Mouse (Mus musculus) ES-E14 (cell line): ENCODE results near the gene Atp8a1. TPM values are rescaled to one million over a fixed set of nuclear protein-coding genes. Genes with fewer than 3 reads are reported as not detected.

Experiments
- DNase-seq: peaks from one replicate; pipeline ENCODE4 v3.0.0-alpha.2; 2013; ENCODE audit warnings: low read depth, low spot score
- H3K27ac ChIP-seq: 2 replicates; pipeline ENCODE4 v1.5.1; 2012; ENCODE audit warnings: low read depth, mild to moderate bottlenecking, low read length, moderate library complexity, mixed read lengths; ENCODE audit not compliant: poor library complexity, insufficient read depth, severe bottlenecking
- H3K36me3 ChIP-seq: 2 replicates; pipeline ENCODE4 v1.6.1; 2012; ENCODE audit warnings: mild to moderate bottlenecking, low read length, moderate library complexity, mixed read lengths; ENCODE audit not compliant: control insufficient read depth, poor library complexity, insufficient read depth, severe bottlenecking
- H3K4me1 ChIP-seq, 2 experiments: fragments of 150-350 bp in 1 of 2; sonication (generic) in 1 of 2; 2 replicates each; pipeline ENCODE4 v1.6.1; 2012; ENCODE audit warnings: low read length in 2 of 2, mild to moderate bottlenecking in 1 of 2, mixed read lengths in 1 of 2; ENCODE audit not compliant: control insufficient read depth in 2 of 2, insufficient read depth in 2 of 2, poor library complexity in 1 of 2
- H3K4me3 ChIP-seq, 2 experiments: fragments of 150-350 bp in 1 of 2; sonication (generic) in 1 of 2; 2 replicates each; pipeline ENCODE4 v1.5.1; 2012; ENCODE audit warnings: low read length in 2 of 2, low read depth in 1 of 2, mild to moderate bottlenecking in 1 of 2, mixed read lengths in 1 of 2; ENCODE audit not compliant: insufficient read depth in 1 of 2, poor library complexity in 1 of 2, severe bottlenecking in 1 of 2
- H3K9ac ChIP-seq: 2 replicates; pipeline ENCODE4 v1.6.1; 2012; ENCODE audit warnings: low read depth, mild to moderate bottlenecking, low read length, mixed read lengths; ENCODE audit not compliant: poor library complexity, insufficient read depth, severe bottlenecking
- H3K9me3 ChIP-seq: fragments of 150-350 bp; sonication (generic); 2 replicates; pipeline ENCODE4 v1.6.1; 2012; ENCODE audit warnings: low read depth, mild to moderate bottlenecking, low read length; ENCODE audit not compliant: control insufficient read depth, insufficient read depth
- CHD2 ChIP-seq: IDR thresholded peaks from 2 replicates; pipeline ENCODE4 v1.6.1; 2014; ENCODE audit warnings: mild to moderate bottlenecking, low read depth, low read length, inconsistent platforms
- HCFC1 ChIP-seq: IDR thresholded peaks from 2 replicates; pipeline ENCODE4 v1.6.1; 2012; ENCODE audit warnings: low read length, inconsistent platforms, borderline replicate concordance; ENCODE audit not compliant: insufficient read depth
- MAFK ChIP-seq: IDR thresholded peaks from 2 replicates; pipeline ENCODE4 v1.6.1; 2014; ENCODE audit warnings: mild to moderate bottlenecking, low read depth, low read length, inconsistent platforms; ENCODE audit not compliant: insufficient read depth
- ZC3H11A ChIP-seq: IDR thresholded peaks from 2 replicates; pipeline ENCODE4 v1.6.1; 2012; ENCODE audit warnings: low read depth, mild to moderate bottlenecking, inconsistent platforms, low read length, borderline replicate concordance
- ZNF384 ChIP-seq: IDR thresholded peaks from 2 replicates; pipeline ENCODE4 v1.6.1; 2012; ENCODE audit warnings: low read depth, low read length, inconsistent platforms
- in situ Hi-C, 2 experiments: fragments of 600-800 bp; cut with MboI; formaldehyde crosslinking; loops; one replicate each; pipeline ENCODE4 v1.15.1; 2025; ENCODE audit warnings: low sequenced_read_pairs in 2 of 2, inconsistent platforms in 1 of 2; ENCODE audit not compliant: unreplicated experiment in 2 of 2
- total RNA-seq: library from RNA; depleted of rRNA; stranded (reverse); fragments of 300-350 nt; gene quantifications from 2 replicates; pipeline ENCODE4 v1.2.3, GENCODE M21; 2012

The Atp8a1 gene
- total RNA-seq, 1 experiment = 13.7 TPM

GRCm38 (mm10) chr5:67685906-67686305, 161.3 kb downstream of the Atp8a1 start:
- in situ Hi-C loops = no loop called here
- TF ChIP-seq MAFK (no peak), CHD2 (no peak), ZNF384 (no peak), ZC3H11A (no peak), HCFC1 (no peak)
- Histone ChIP-seq H3K9ac (no peak overlapping the region), H3K4me3 (no peak overlapping the region), H3K27ac (no peak overlapping the region), H3K9me3 (no peaks in the 10 kb centered on the region), H3K4me1 (no peaks in the 10 kb centered on the region), H3K36me3 (no peaks in the 10 kb centered on the region)
- DNase-seq = no peak

- Histone ChIP-seq H3K4me3 (no peak overlapping the region), H3K9me3 (no peaks in the 10 kb centered on the region), H3K4me1 (no peaks in the 10 kb centered on the region), H3K9ac (no peak overlapping the region), H3K27ac (no peak overlapping the region), H3K36me3 (no peaks in the 10 kb centered on the region; the same call in 1 of the 2 replicates)
- TF ChIP-seq HCFC1 (no peak), MAFK (no peak), CHD2 (no peak), ZC3H11A (no peak), ZNF384 (no peak)
- DNase-seq = no peak
- in situ Hi-C loops = no loop called here
These were observed 161.8 kb downstream of the Atp8a1 start for GRCm38 (mm10) chr5:67685461-67685860.

GRCm38 (mm10) chr5:67678819-67679218, 168.4 kb downstream of the Atp8a1 start:
- no peak for TF ChIP-seq ZNF384
- TF ChIP-seq HCFC1 = no peak
- no peak for TF ChIP-seq MAFK
- TF ChIP-seq ZC3H11A = no peak
- no peak for TF ChIP-seq CHD2
- Histone ChIP-seq H3K9ac (no peak overlapping the region), H3K9me3 (no peaks in the 10 kb centered on the region), H3K4me1 (no peaks in the 10 kb centered on the region), H3K27ac (no peak overlapping the region), H3K4me3 (no peak overlapping the region), H3K36me3 (no peaks in the 10 kb centered on the region; the same call in 1 of the 2 replicates)
- no peak for DNase-seq
- in situ Hi-C loops = no loop called here

GRCm38 (mm10) chr5:67673008-67673407, 174.2 kb downstream of the Atp8a1 start:
- in situ Hi-C loops = no loop called here
- H3K27ac ChIP-seq = no peak overlapping the region
- H3K9me3 ChIP-seq = no peaks in the 10 kb centered on the region
- H3K9ac ChIP-seq = no peak overlapping the region
- no peaks in the 10 kb centered on the region; the same call in 1 of the 2 replicates for H3K36me3 ChIP-seq
- no peaks in the 10 kb centered on the region for H3K4me1 ChIP-seq
- no peak for TF ChIP-seq HCFC1
- TF ChIP-seq CHD2 = no peak
- TF ChIP-seq ZC3H11A = no peak
- no peak for DNase-seq
- H3K4me3 ChIP-seq = no peak overlapping the region

GRCm38 (mm10) chr5:67670158-67670557, 177.1 kb downstream of the Atp8a1 start:
- no peak overlapping the region for H3K27ac ChIP-seq
- DNase-seq = no peak
- in situ Hi-C loops = no loop called here
- no peaks in the 10 kb centered on the region for H3K4me1 ChIP-seq
- no peaks in the 10 kb centered on the region; the same call in 1 of the 2 replicates for H3K36me3 ChIP-seq
- TF ChIP-seq ZC3H11A (no peak), CHD2 (no peak), HCFC1 (no peak), ZNF384 (no peak), MAFK (no peak)
- H3K9ac ChIP-seq = no peak overlapping the region
- no peaks in the 10 kb centered on the region for H3K9me3 ChIP-seq
- no peak overlapping the region for H3K4me3 ChIP-seq
